Mouse (Mus musculus) v-Abl transformed pro-B cells (cell line): ENCODE measurements at regions not wholly inside any gene's neighbourhood (a gene's known extent, or its start where the extent isn't known, plus 50 kb on each side); places are given as distances from the start of the nearest gene placed in this dataset.

Source experiments
- in situ Hi-C, 2 experiments: fragments of 400-800 bp; cut with MboI; formaldehyde crosslinking; loops; one replicate each; pipeline ENCODE4 v1.15.1; 2025; ENCODE audit not compliant: unreplicated experiment in 2 of 2

DNA sequence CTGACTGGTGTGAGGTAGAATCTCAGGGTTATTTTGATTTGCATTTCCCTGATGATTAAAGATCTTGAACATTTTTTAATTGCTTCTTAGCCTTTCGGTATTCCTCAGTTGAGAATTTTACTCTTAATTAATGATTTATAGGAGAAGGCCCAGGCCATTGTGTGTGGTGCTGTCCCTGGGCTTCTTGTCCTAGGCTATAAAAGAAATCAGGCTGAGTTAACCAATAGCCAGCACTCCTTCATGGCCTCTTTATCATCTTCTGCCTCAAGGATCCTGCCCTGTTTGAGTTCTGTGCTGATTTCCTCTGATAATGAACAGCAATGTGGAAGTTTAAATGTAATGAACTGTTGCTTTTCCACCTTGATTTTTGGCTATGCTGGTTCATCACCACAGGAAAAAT lies 323.3 kb downstream of the Ppp1r3a start:
- in situ Hi-C loops = no loop called here

DNA sequence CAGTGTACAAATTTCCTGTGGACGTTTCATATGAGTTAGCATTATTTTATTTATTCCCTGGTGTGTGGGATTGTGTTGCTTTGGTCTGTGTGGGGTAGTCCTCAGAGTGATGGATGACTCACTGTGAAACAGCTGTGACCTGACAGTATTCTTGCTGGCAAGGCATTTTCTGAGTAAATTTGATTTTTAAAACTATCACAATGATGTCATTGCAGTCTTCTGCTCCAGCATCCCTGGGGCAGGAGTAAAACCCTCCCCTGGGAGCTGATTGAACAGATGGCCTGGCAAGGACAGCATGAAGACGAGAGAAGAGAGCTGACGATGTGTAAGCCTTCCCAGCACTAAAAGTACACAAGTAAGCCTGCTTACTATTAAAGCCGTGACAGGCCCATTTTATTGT lies 345.3 kb downstream of the Ppp1r3a start:
- in situ Hi-C loops = no loop called here

DNA sequence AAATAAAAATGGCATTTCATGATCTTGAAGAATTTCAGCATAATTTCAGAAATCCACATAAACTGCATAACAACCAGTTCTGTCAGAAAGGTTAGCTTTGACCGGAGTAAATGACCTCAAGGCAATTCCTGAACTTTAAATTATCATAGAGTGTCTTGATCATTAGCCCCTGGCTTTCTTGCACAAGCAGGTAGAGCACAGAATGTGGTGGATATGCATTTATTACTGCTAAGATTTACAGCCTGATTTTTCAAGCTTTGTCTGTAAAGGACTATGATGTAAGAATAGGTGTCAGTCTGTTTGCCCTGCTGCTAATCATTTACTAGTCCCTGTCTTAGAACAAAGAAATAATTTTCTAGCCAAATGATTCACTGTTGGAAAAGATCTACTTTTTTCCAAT lies 347.3 kb downstream of the Ppp1r3a start:
- in situ Hi-C loops = no loop called here

DNA sequence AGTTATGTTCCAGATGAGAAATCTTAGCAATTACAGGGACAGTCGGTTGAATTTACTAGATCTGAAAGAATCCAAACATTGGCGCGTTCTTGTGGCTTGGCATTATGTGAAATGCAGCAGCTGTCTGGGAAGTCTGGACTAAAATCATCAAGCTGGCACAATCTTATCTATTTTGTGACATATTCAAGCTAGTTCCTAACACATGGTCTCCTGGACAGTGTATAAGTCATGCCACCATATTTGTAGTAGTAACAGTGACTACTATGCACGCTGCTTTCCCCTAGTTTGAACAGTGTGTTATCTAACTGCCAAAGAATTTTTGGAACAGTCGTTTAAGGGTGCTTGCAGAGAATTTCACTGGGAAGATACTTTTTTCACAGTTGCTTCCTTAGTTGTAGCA lies 396.8 kb downstream of the Ppp1r3a start:
- in situ Hi-C loops = no loop called here
